Mouse (Mus musculus): ENCODE measurements around the gene Glb1l. TPM values are rescaled to one million over a fixed set of nuclear protein-coding genes. Genes with fewer than 3 reads are reported as not detected.

Glb1l gene
- polyA plus RNA-seq, 1 experiment: 21.2 TPM

- H3K4me1 ChIP-seq (ENCODE audit: control insufficient read depth, insufficient read depth, low read length): no peaks in the 10 kb centered on the region
- TF ChIP-seq CTCF (IDR thresholded peaks at IDR 0.05; ENCODE audit: extremely low read depth, insufficient read depth, low read length) (no peak), POLR2A (IDR thresholded peaks at IDR 0.05; ENCODE audit: extremely low read depth, insufficient read depth, low read length) (no peak)
Measured at GRCm38 (mm10) chr1:75160256-75160617, 50.4 kb downstream of the Glb1l start.

GRCm38 (mm10) chr1:75159540-75160255, 50.9 kb downstream of the Glb1l start:
- no peak overlapping the region for H3K4me3 ChIP-seq (ENCODE audit: insufficient read depth, low read length)
- no peaks in the 10 kb centered on the region for H3K4me1 ChIP-seq (ENCODE audit: control insufficient read depth, insufficient read depth, low read length)
- TF ChIP-seq POLR2A (IDR thresholded peaks at IDR 0.05; ENCODE audit: extremely low read depth, insufficient read depth, low read length): no peak
- TF ChIP-seq CTCF (IDR thresholded peaks at IDR 0.05; ENCODE audit: extremely low read depth, insufficient read depth, low read length): no peak
- no peak overlapping the region for H3K27ac ChIP-seq (ENCODE audit: insufficient read depth, low read length)

More at GRCm38 (mm10) chr1:75160256-75160617, 50.4 kb downstream of the Glb1l start:
- Histone ChIP-seq H3K4me3 (ENCODE audit: insufficient read depth, low read length) (no peak overlapping the region), H3K27ac (ENCODE audit: insufficient read depth, low read length) (no peak overlapping the region)

DNA sequence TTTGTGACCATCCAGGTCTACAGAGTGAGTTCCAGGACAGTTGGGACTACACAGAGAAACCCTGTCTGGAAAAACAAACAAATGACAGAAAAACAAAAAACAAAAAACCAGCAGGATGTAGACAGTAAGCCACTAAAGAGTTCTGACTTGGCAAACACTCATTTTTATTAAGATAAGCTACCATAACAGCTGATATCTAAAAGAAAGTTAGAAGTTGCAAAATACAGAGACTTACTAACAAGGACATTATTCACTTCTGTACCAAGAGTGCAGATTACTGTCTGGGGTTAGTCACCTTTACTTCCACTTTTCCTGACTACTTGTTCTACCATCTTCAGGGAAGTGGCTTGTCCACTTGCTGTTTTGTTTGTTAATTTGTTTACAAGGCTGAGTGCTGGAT, 51.6 kb downstream of the Glb1l start:
- H3K27ac ChIP-seq (ENCODE audit: insufficient read depth, low read length): no peak overlapping the region
- no peak overlapping the region for H3K4me3 ChIP-seq (ENCODE audit: insufficient read depth, low read length)
- no peaks in the 10 kb centered on the region for H3K4me1 ChIP-seq (ENCODE audit: control insufficient read depth, insufficient read depth, low read length)
- no peak for TF ChIP-seq POLR2A (IDR thresholded peaks at IDR 0.05; ENCODE audit: extremely low read depth, insufficient read depth, low read length)
- TF ChIP-seq CTCF (IDR thresholded peaks at IDR 0.05; ENCODE audit: extremely low read depth, insufficient read depth, low read length): no peak

- TF ChIP-seq POLR2A (IDR thresholded peaks at IDR 0.05; ENCODE audit: extremely low read depth, insufficient read depth, low read length) (no peak), CTCF (IDR thresholded peaks at IDR 0.05; ENCODE audit: extremely low read depth, insufficient read depth, low read length) (no peak)
- Histone ChIP-seq H3K27ac (ENCODE audit: insufficient read depth, low read length) (no peak overlapping the region), H3K4me3 (ENCODE audit: insufficient read depth, low read length) (no peak overlapping the region), H3K4me1 (ENCODE audit: control insufficient read depth, insufficient read depth, low read length) (no peaks in the 10 kb centered on the region)
Measured at GRCm38 (mm10) chr1:75155837-75156236, 54.8 kb downstream of the Glb1l start.

- no peak overlapping the region for H3K27ac ChIP-seq (ENCODE audit: insufficient read depth, low read length)
- H3K4me3 ChIP-seq (ENCODE audit: insufficient read depth, low read length): no peak overlapping the region
- no peaks in the 10 kb centered on the region for H3K4me1 ChIP-seq (ENCODE audit: control insufficient read depth, insufficient read depth, low read length)
- TF ChIP-seq CTCF (IDR thresholded peaks at IDR 0.05; ENCODE audit: extremely low read depth, insufficient read depth, low read length) (no peak), POLR2A (IDR thresholded peaks at IDR 0.05; ENCODE audit: extremely low read depth, insufficient read depth, low read length) (no peak)
Measured at GRCm38 (mm10) chr1:75148727-75149126, 61.9 kb downstream of the Glb1l start.

Other genes with a start within 250 kb of the Glb1l start
- gene Nhej1, start 85.6 kb downstream of the Glb1l start, polyA plus RNA-seq (2012; rRNA removed): 2.0 and 2.2 TPM in 2 replicates
- gene Slc23a3, start 76.9 kb downstream of the Glb1l start, polyA plus RNA-seq (2012; rRNA removed): 1.7 and 1.9 TPM in 2 replicates
- 36.9 TPM in 2 replicates for gene Cnppd1, start 68.1 kb downstream of the Glb1l start, polyA plus RNA-seq (2012; rRNA removed)
- gene Retreg2, start 68.0 kb downstream of the Glb1l start, polyA plus RNA-seq (2012; rRNA removed): 227 and 233 TPM in 2 replicates
- gene Zfand2b, start 42.2 kb downstream of the Glb1l start, polyA plus RNA-seq (2012; rRNA removed): 64.3 and 64.9 TPM in 2 replicates
- gene Abcb6, start 30.4 kb downstream of the Glb1l start, polyA plus RNA-seq (2012; rRNA removed): 23.8 and 25.7 TPM in 2 replicates
- gene Ankzf1, start 18.7 kb downstream of the Glb1l start, polyA plus RNA-seq (2012; rRNA removed): 47.4 and 54.1 TPM in 2 replicates
- gene Atg9a, start 18.6 kb downstream of the Glb1l start, polyA plus RNA-seq (2012; rRNA removed): 124 and 129 TPM in 2 replicates
- 159 and 172 TPM in 2 replicates for gene Stk16, start within 50 bp of the Glb1l start, polyA plus RNA-seq (2012; rRNA removed)
- 345 and 362 TPM in 2 replicates for gene Tuba4a, start 9.1 kb upstream of the Glb1l start, polyA plus RNA-seq (2012; rRNA removed)
- gene A630095N17Rik, start 21.3 kb upstream of the Glb1l start, polyA plus RNA-seq (2012; rRNA removed): not detected in 2 replicates
- 104 and 115 TPM in 2 replicates for gene Dnajb2, start 25.6 kb upstream of the Glb1l start, polyA plus RNA-seq (2012; rRNA removed)
- gene Ptprn, start 53.7 kb upstream of the Glb1l start, polyA plus RNA-seq (2012; rRNA removed): 405 TPM in 2 replicates
- 138 and 162 TPM in 2 replicates for gene Resp18, start 67.6 kb upstream of the Glb1l start, polyA plus RNA-seq (2012; rRNA removed)
- gene Dnpep, start 107.2 kb upstream of the Glb1l start, polyA plus RNA-seq (2012; rRNA removed): 73.6 and 74.4 TPM in 2 replicates
- gene Des, start 149.5 kb upstream of the Glb1l start, polyA plus RNA-seq (2012; rRNA removed): 3.0 and 3.2 TPM in 2 replicates
- 164 and 170 TPM in 2 replicates for gene Speg, start 164.5 kb upstream of the Glb1l start, polyA plus RNA-seq (2012; rRNA removed)
- 103 and 104 TPM in 2 replicates for gene Gmppa, start 225.1 kb upstream of the Glb1l start, polyA plus RNA-seq (2012; rRNA removed)
- 4.6 and 8.3 TPM in 2 replicates for gene Asic4, start 239.6 kb upstream of the Glb1l start, polyA plus RNA-seq (2012; rRNA removed)

Data from cortical plate, adult 2 months (tissue).